Mouse (Mus musculus) small intestine, adult 2 months (tissue): ENCODE data around the gene Gm20715. TPM values are rescaled to one million over a fixed set of nuclear protein-coding genes. Genes with fewer than 3 reads are reported as not detected.

Experiments used
- H3K27ac ChIP-seq: fragments of 200-500 bp; 2 replicates; pipeline ENCODE4 v1.5.1; 2012; ENCODE audit warnings: low read depth, low read length, control low read depth, inconsistent platforms; ENCODE audit not compliant: insufficient read depth
- H3K27me3 ChIP-seq: fragments of 200-500 bp; 2 replicates; pipeline ENCODE4 v1.6.1; 2012; ENCODE audit warnings: mild to moderate bottlenecking, moderate library complexity, low read length, inconsistent platforms; ENCODE audit not compliant: control insufficient read depth, insufficient read depth
- H3K36me3 ChIP-seq: fragments of 200-500 bp; 2 replicates; pipeline ENCODE4 v1.6.1; 2012; ENCODE audit warnings: mild to moderate bottlenecking, low read length, control low read depth, inconsistent platforms; ENCODE audit not compliant: control insufficient read depth, insufficient read depth
- H3K4me1 ChIP-seq: fragments of 200-500 bp; 2 replicates; pipeline ENCODE4 v1.6.1; 2012; ENCODE audit warnings: low read length, inconsistent platforms, mixed read lengths; ENCODE audit not compliant: control insufficient read depth, insufficient read depth, insufficient read length
- H3K4me3 ChIP-seq: fragments of 200-500 bp; 2 replicates; pipeline ENCODE4 v1.5.1; 2012; ENCODE audit warnings: low read depth, mild to moderate bottlenecking, control low read depth, inconsistent platforms, low read length, moderate library complexity
- CTCF ChIP-seq: fragments of 200-500 bp; IDR thresholded peaks from 2 replicates; pipeline ENCODE4 v1.5.1; 2012; ENCODE audit warnings: low read depth, mild to moderate bottlenecking, control low read depth, inconsistent platforms, low read length, moderate library complexity, mixed read lengths; ENCODE audit not compliant: insufficient replicate concordance, insufficient read length; ENCODE audit errors: extremely low read depth
- POLR2A ChIP-seq: fragments of 200-500 bp; IDR thresholded peaks from 2 replicates; pipeline ENCODE4 v1.6.1; 2012; ENCODE audit warnings: low read depth, mild to moderate bottlenecking, control low read depth, inconsistent platforms, low read length, moderate library complexity
- WGBS: fragments of 180-500 bp; shearing (Covaris S2); methylation state at CpG from one replicate; pipeline ENCODE4 v1.1.7; 2018; 5-methylcytosine and 5-hydroxymethylcytosine counted together
- polyA plus RNA-seq: library from polyadenylated mRNA; depleted of rRNA; stranded (reverse); fragments of >200 nt; gene quantifications from 2 replicates; pipeline ENCODE4 v1.2.3, GENCODE M21; 2012

Gene Gm20715
- polyA plus RNA-seq, 1 experiment = not detected

DNA sequence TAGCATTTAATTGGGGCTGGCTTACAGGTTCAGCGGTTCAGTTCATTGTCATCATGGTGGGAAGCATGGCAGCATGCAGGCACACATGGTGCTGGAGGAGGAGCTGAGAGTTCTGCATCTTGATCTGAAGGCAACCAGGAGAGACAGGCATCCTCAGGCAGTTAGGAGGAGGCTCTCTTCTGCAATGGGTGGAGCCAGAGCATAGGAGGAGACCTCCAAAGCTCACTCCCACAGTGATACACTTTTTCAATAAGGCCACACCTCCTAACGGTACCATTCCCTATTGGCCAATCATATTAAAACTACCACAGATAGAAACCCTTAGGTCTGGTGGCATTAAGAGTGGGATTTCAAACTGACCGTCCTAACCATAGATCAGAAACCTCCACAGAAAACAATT lies 40.6 kb upstream of the Gm20715 start:
- TF ChIP-seq CTCF (no peak), POLR2A (no peak)
- no peaks in the 10 kb centered on the region for H3K27me3 ChIP-seq
- H3K4me1 ChIP-seq = no peaks in the 10 kb centered on the region
- H3K36me3 ChIP-seq = no peaks in the 10 kb centered on the region
- WGBS = 79% methylated on average over 3 of the region's 3 CpGs
- no peak overlapping the region for H3K27ac ChIP-seq
- H3K4me3 ChIP-seq = no peak overlapping the region

- Histone ChIP-seq H3K4me1 (no peaks in the 10 kb centered on the region), H3K27me3 (no peaks in the 10 kb centered on the region), H3K4me3 (no peak overlapping the region), H3K27ac (no peak overlapping the region), H3K36me3 (no peaks in the 10 kb centered on the region)
- no peak for TF ChIP-seq POLR2A
- TF ChIP-seq CTCF = no peak
- WGBS = 89% methylated on average over 3 of the region's 3 CpGs
Observed at GRCm38 (mm10) chr7:6372993-6373392, 37.1 kb upstream of the Gm20715 start.

GRCm38 (mm10) chr7:6378441-6378840 lies 31.6 kb upstream of the Gm20715 start:
- no peaks in the 10 kb centered on the region for H3K27me3 ChIP-seq

GRCm38 (mm10) chr7:6381431-6381830 lies 28.6 kb upstream of the Gm20715 start:
- no peak for TF ChIP-seq POLR2A
- no peak for TF ChIP-seq CTCF
- 85% methylated on average over 2 of the region's 2 CpGs for WGBS
- Histone ChIP-seq H3K36me3 (no peaks in the 10 kb centered on the region), H3K4me3 (no peak overlapping the region), H3K27me3 (no peaks in the 10 kb centered on the region), H3K27ac (no peak overlapping the region), H3K4me1 (peaks cover 5% of the 10 kb centered on the region)

More at GRCm38 (mm10) chr7:6378441-6378840, 31.6 kb upstream of the Gm20715 start:
- no peak overlapping the region for H3K27ac ChIP-seq
- peaks cover 3% of the 10 kb centered on the region for H3K4me1 ChIP-seq
- H3K36me3 ChIP-seq = no peaks in the 10 kb centered on the region
- no peak overlapping the region for H3K4me3 ChIP-seq
- WGBS = 80% methylated on average over 8 of the region's 8 CpGs
- TF ChIP-seq POLR2A = no peak
- no peak for TF ChIP-seq CTCF

DNA sequence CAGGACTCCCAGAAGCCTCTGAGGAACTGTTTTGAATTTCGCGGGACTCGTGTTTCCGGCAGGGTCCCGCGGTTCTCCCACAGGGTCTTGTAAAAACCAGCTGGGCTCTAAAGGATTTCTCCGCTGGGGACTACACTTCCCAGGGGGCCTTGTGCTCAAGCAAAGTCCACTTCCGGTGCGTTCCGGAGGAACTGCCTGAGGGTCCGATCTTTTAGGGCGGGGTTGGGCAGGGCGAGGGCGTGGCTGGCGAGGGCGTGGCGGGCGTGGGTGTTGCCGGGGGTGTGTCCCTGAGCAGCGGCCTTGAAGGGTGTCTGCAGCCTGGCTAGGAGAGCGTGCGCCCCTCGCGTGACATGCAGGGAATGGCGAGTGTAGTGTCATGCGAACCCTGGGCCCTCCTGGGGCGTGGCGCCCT lies 27.0 kb upstream of the Gm20715 start, which contains the start of gene Zfp28:
TSS of gene Zfp28 (plus strand) at position 252 of the 412 bp plus-strand sequence.
- no peak within 1 kb of the TSS for H3K27ac ChIP-seq

DNA sequence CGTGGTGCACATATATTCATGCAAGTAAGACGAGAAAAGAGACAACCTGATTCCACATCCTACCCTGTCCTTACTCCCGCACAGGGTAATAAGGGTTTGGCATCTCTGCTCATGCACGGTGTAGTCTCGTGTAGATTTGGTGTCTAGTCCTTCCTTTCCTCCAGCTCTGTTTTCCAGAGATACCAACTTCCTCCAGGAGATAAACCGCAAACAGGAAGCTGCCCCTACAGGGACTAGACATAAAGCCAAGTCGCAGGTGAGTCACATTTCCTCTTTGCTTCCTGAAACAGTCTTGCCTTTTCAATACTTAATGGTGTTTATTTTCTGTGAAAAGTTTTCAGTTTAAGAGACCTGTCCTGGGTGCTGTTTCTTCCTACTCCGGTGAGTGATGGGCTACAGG lies 26.1 kb upstream of the Gm20715 start:
- TF ChIP-seq POLR2A (no peak), CTCF (no peak)
- H3K27me3 ChIP-seq = no peaks in the 10 kb centered on the region
- H3K27ac ChIP-seq = no peak overlapping the region
- WGBS = 68% methylated on average over 8 of the region's 8 CpGs
- H3K4me1 ChIP-seq = peaks cover 5% of the 10 kb centered on the region
- no peaks in the 10 kb centered on the region for H3K36me3 ChIP-seq
- H3K4me3 ChIP-seq = no peak overlapping the region

More for the DNA sequence above, 27.0 kb upstream of the Gm20715 start, which contains the start of gene Zfp28:
- peaks cover 5% of the 10 kb centered on the region for H3K4me1 ChIP-seq
- no peaks in the 10 kb centered on the region for H3K27me3 ChIP-seq
- 0% methylated on average over 28 of the region's 28 CpGs for WGBS
- H3K4me3 ChIP-seq = peak within 1 kb of the TSS; percentile 72
- no peaks in the 10 kb centered on the region for H3K36me3 ChIP-seq
- TF ChIP-seq CTCF (no peak), POLR2A (no peak)

GRCm38 (mm10) chr7:6386995-6387394 lies 23.1 kb upstream of the Gm20715 start:
- no peaks in the 10 kb centered on the region for H3K36me3 ChIP-seq
- no peak for TF ChIP-seq CTCF

More at GRCm38 (mm10) chr7:6386995-6387394, 23.1 kb upstream of the Gm20715 start:
- WGBS = 82% methylated on average over 8 of the region's 8 CpGs
- H3K4me1 ChIP-seq = peaks cover 5% of the 10 kb centered on the region
- H3K27ac ChIP-seq = no peak overlapping the region
- H3K4me3 ChIP-seq = no peak overlapping the region
- H3K27me3 ChIP-seq = no peaks in the 10 kb centered on the region
